Mouse (Mus musculus): ENCODE results near the gene Spz1. TPM values are rescaled to one million over a fixed set of nuclear protein-coding genes. Genes with fewer than 3 reads are reported as not detected.
A peak's percentile ranks its signal among the peaks of the same experiment; 100 is the strongest.
"Not testable (repeated sequence)": the region's sequence is repeated elsewhere in the genome, so short reads cannot be mapped to it uniquely, and the experiment has no call there.

The Spz1 gene
- not detected for total RNA-seq (2021)
- long read RNA-seq, experiment 1 = 0 reads
- long read RNA-seq, experiment 2 = 0 reads

DNA sequence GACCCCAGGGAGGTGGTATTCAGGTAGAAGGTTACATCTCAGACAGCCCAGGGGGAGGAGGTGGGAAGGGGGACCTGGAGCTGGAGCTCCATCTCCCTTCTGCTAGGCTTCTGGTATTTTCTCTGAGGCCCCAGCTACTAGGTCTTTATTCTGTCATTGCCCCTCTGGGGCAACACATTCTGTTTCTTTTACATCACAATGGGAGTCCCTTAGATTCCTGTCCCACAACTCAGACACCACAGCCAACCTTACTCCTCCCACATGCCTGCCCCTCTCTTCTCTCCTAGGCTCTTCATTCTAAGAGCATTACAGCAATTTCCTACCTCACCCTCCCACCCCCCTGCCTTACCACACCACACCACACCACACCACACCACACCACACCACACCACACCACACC, at the start of gene Spz1:
Gene Spz1 (minus strand): TSS at position 101 of the 400 bp plus-strand sequence.
- no peak for DNase-seq

DNA sequence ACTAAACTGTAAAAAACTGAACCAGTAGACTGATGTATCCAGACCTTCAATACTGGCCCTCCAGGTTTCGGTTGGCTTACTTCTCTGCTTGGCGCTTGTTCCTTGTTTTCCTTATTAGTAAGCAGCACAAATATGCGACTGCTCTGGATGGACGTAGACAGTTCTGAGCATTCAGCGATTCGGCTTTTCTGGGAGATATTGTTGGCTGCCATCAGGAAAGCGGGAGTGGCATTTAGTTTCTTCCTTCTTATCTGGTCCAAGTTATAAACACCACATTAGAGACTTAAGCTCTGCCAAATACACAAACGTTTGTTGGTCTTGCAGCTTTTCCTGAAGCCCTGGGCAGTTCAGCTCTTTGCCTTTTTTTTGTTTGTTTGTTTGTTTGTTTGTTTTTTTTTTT, 40.5 kb upstream of the Spz1 start:
- DNase-seq = no peak

DNA sequence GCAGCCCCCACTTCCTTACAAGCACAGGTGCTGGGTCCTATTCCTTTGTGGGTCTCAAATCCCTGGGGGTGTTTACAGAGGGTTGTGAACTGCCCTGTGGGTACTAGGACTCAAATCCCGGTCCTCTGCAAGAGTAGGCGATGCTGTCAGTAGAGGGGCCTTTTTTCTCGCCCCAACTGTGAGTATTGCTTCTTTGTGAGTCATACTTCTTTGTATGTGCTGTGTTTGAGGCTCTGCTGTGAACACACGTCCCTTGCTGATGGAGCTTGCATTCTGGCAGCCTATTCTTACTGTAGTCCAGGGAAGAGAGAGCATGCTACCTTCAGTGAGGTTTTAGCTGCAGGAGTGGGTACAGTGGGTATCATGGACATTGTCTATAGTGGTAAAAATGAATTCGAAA, 39.2 kb upstream of the Spz1 start:
- DNase-seq = no peak

DNA sequence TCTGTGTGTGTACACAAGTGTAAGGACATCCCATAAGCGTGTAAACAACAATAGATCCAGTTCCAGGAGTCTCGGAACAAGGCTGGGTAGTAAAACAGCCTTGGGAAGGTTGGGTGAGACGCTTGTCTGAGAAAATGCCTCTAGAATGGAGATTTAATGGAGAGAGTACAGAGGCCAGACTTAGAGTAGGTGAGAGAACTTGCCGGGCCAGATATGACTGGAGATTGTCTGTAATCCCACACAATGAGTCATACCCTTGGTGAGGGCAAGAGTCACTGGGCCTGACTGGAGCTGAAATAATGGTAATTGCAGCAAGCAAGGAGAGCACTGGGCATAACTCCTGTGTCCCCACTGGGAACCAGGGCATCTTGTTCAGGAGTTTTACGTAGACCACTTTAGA, 37.1 kb upstream of the Spz1 start:
- no peak for DNase-seq

DNA sequence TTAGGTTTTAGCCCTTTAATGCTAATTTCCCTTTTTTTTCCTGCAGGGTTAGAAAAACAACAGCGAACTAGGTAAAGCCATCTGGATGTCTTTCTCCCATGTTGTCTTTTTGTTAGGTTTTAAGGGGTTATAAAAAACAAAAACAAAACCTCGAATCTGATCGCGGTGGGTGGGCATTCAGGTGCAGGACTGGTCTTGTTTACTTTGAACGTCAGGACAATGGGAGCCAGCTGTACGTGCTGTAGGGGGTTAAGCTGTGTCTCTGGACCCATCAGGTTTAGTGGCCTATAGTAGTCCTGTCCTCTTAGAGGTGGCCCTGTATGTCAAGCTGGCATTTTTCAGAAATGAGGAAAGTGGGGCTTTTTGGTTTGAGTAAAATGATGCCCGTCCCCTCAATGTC, 35.9 kb upstream of the Spz1 start:
- no peak for DNase-seq

DNA sequence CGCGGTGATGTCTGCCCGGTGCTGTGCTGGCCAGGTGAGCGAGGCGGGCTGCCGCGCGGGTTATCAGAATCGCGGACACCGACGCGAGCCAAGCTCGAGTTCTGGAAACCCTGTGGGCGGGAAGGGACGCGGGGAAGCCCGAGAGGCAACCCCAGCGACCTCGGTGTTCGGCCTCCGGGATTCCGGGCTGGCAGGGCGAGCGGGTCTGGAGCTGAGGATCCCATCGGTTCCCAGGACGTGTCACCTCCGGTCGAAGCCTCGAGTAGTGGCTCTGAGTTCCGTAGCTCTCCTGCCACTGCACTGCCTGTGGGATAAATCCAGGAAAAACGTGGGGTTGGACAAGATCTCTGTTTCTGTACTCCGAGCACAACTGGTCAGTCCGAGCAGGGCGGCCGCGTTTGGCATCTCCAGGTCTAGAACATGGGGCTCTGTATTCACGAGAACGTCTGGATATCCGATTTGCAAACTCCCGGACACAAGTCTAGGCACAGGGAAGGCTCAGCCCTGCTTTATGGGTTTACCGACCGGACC, 35.3 kb upstream of the Spz1 start:
- no peak for DNase-seq

DNA sequence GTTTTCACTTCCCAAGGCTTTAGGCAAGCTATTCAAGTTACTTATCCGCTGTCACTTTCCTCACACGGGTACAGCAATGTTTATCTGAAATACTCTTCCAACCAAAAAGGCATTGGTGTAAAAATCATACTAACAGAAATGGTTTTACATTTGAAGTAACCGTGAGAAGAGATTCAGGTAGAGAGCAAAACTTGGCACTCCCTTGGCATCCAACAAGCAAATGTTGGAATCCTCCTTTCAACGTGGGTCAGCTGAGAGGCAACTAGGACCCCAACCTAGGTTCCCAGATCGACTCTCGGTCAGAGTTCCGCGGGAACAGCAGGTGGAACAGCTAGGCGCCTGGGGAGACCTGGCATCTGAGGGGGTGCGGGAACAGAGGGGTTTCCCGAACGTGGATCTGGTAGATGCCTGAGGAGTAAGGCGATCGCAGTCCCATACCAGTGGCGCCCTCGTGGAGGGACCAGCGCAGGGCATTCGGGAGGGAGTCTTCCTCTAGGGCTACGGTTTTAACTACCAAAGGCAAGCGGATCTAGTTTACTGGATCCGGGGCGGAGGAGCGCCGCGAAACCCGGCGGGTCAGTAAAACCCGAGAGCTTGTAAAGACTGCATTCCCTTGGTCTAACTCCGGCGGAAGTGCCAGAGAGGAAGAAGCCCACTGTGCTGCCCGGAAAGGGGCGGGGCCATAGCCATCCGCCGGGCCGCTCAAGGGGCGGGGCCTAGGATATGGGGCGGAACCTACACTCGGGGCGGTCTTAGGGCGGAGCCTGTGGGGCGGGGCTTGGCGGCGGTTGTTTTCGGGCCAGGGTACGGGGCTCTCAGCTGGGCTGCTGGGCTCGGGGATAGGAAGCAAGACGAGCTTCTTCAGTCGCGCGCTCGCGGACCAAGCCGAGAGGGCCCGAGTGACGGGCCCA, 34.6 kb upstream of the Spz1 start, which contains the start of gene Serinc5:
Gene Serinc5 (plus strand): TSS at position 781 of the 911 bp plus-strand sequence.
- DNase-seq = peak; percentile 99

DNA sequence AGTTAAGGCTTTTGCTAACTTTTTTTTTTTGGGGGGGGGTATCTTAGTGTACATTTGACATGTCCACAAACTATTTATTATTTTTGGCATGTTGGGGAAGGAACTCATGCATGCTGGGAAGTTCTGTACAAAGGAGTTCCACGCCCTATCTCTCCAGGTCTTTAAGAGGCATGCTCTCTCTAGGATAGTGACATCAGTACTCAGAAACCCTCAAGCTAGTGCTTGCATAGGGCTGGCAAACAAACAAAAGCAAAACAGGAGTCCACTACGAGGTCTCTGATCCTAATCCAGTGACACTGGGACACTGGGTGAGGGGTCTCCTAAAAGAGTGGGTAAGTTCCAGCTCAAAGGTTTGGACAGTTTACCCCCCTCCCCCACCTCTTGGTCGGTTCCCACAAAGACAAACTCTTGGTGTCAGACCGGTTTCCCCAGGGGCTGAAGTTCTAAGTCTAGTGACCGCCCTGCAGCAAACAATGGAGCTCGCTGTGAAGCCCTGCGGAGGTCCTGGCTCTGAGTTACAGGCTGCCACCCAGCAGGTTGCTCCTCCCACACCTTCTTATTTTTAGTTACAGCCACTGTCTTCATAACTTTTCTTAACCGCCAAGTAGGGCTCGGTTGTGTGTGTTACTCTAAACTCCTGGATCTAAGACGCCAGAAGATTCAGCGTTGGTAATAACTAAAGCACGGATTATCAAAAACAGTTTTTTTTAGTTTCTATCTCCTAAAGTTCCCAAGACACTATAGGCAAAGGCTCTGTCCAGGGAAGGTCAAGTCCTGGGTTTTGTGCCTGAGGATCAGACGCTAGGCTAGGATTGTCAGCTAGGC, 33.7 kb upstream of the Spz1 start:
- DNase-seq = peak; percentile 27

DNA sequence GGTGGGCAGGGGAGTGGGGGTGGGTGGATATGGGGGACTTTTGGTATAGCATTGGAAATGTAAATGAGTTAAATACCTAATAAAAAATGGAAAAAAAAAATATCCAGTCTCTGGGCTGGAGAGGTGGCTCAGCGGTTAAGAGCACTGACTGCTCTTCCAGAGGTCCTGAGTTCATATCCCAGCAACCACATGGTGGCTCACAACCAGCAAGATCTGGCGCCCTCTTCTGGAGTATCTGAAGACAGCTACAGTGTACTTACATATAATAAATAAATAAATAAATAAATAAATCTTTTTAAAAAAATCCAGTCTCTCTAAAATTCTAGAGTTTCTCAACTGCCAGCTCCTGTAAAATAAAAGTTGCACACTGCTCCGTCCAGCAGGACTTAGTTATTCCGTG, 29.3 kb upstream of the Spz1 start:
- DNase-seq = not testable (repeated sequence)

DNA sequence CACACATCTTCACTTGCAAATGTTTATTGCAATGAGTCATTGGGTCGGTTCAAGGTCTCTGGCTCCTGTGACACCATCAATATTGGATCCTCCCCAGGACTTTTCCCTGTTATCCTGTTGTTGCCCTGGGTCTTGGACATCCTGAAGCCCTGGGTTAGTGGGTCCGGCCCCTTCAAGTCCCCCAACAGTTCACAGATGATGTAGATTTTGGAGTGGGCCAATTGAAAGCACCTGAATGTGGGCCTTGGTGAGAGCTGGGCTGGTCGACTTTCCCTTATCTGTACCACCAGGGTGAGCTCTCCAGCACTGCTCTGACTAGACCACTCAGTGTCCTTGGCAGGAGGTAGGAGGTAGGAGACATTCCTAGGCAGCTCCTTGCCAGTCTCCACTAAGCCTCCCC, 19.5 kb upstream of the Spz1 start:
- DNase-seq = no peak

DNA sequence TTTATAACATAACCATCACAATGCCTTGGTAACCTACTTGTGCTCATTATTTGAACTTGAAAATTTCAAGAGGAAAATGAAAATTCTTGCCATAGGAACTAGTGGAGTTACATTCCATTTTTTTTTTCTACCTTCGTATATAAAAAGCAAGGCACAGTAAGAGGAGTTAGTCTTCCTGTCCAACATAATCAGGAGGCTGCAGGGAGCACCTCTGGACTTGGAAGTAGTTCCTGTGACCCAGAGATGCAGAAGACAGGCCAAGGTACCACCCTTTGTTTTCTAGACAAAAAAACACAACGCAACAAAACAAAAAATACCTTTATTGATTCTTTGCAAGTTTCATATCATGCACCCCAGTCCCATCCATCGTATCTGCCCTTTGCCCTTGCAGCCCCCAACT, 18.9 kb upstream of the Spz1 start:
- DNase-seq = no peak

DNA sequence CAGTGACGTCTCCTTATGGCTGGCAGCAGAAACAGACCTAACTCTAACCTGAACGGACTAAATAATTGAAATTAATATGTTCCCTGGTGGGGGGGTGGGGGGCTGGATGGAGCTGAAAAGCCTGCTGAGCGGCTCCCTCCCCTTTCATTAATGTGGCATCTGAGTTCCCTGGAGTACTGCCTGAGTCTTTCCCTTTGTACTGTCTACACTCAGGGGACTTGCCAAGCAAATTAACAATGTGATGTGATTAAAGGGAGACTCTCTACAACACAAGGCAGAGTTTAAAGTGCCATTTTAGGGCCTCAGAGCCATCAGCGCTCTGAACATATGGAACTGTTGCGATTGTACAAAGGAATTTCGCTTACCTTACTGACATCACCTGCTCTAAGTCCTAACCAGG, 18.5 kb upstream of the Spz1 start:
- DNase-seq = no peak

DNA sequence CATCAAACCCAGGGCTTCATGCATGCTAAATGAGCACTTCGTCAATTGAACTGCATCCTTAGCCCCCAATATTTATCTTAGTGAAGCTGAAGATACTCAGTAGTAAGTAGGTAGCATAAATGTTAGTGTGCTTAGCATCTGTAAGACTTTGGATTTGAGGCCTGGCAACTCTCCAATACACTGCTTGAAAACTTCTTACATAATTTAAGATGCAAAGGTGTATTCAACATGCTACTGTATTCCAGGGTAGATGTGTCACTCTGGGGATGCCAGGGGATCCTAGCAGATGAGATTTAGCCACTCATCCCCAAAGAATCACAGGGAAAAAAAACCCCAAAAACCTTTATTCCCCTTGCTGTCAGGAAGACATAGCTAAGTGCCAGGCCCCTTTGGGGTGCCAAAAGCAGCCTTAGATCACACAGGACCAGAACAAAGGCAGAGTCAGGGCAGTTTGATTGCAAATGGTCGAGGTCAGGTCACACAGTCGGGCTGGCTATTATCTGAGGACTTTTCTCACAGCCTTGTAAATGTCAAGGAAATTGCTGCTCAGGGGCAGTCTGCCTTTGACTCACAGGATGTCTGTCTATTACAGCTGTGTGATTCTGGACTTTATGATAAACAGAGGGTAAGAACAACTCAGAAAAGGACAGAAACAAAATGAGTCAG, 17.9 kb upstream of the Spz1 start:
- no peak for DNase-seq

DNA sequence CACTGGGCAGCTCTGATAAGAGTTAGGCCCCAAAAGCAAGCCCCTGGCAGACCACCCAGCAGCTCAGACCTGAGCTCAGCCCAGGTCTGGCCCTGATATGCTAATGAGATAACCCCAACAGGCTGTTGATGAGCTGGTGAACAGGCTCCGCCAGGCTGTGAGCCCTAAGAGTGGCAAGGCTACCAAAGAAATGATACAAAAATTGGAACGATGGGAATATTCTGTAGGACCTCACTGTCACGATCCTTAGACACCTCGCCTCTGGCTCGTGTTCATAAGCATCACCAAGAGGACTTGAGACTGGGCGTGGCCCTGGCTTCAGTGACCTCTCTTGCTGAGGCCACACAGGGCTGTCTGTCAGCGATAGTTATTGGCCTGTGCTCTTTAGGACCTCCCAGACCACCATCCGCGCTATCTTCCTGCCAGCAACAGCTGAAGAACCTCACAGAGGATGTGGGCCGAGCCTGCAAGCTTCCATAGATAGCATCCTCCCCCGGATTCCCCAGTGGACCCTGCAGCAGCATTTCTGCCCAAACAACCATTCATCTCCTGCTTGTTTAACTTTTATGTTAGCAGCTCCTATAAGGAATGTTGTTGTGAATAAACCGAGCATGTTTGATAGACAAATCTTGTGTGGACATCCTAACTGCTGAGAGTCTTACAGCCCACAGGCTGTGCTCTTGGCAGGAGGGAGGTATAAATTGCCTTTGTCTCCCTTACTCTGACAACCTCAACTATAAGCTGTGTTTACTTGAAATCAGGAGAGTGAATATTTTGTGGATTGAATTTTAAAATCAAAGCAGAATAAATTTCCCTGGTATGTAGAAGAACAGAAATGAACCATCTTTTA, 17.0 kb upstream of the Spz1 start:
- DNase-seq = peak; percentile 26

DNA sequence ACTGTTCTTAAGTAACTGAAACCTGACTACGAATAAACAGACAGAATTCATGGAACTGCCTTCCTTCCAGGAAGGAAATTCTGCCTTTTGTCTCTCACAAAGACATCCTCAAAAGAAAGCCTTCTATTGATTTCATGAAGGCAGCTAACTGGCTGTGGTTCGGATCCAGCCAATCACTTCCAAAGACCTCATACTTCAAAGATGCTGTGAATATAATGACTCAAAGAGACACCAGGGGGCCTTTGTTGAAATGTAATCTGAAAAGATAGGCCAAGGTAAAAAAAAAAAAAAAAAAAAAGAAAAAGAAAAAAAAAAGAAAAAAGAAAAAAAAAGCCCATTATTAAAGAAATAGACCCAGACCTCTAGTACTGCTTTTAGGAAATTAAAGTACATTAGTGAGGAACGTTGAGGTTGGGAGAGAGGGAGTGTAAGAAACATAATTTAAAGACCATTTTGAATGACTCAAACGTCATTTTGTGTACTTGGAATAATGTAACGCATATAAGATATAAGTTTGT, 16.4 kb upstream of the Spz1 start:
- DNase-seq = no peak

DNA sequence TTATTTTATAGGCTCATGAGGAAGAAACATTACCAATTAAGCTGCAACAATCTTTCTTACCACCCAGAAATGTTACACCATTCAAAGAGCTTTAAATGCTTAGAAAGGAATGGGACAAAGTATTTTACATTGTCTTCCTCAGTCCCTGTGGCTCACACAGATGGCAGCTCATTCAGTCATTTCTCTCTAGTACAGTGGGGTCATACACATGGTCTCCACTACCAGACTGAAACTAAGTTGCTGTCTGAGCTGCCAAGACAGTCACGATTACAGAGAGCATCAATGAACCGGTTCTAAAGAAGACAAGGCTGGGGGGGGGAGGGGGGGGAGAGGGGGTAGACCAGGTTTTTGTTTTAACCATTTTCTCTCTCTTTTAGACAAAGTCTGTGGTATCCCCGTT, 15.3 kb upstream of the Spz1 start:
- no peak for DNase-seq

DNA sequence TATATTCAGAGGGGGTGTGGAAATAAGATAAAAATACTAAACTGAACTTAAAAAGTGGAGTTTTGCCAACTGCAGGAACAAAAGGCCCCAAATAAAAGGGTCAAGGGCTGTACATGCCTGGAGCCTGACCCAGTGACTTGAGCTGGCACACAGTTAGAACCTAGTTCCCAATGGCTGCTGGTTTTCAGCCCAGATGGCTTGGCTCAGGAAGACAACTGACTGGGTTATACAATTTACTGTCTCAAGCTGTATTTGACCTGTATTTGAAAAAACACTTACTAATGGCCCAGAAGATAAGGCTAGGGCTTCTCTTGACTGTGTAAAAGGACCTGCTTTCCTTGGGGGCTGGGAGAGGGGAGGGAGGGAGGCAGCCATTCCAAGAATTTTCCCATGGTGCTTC, 13.3 kb upstream of the Spz1 start:
- DNase-seq = no peak

DNA sequence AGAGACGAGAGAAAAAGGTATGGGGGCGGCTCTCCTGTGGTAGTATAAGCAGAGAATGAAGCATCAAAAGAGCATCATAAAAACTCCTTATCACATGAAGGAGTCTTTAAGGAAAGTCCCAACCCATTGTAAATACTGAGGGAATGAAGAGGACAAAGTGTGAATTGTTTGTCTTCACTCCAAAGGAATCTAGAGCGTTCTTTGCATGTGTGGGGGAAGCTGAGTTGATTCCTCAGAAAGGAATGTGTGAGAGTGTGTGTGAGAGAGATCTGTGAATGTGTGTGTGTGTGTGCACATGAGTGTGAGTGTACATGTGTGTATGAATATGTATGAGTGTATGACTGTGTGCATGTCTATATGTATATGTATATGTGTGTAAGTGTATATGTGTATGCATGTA, 12.7 kb upstream of the Spz1 start:
- DNase-seq = no peak

DNA sequence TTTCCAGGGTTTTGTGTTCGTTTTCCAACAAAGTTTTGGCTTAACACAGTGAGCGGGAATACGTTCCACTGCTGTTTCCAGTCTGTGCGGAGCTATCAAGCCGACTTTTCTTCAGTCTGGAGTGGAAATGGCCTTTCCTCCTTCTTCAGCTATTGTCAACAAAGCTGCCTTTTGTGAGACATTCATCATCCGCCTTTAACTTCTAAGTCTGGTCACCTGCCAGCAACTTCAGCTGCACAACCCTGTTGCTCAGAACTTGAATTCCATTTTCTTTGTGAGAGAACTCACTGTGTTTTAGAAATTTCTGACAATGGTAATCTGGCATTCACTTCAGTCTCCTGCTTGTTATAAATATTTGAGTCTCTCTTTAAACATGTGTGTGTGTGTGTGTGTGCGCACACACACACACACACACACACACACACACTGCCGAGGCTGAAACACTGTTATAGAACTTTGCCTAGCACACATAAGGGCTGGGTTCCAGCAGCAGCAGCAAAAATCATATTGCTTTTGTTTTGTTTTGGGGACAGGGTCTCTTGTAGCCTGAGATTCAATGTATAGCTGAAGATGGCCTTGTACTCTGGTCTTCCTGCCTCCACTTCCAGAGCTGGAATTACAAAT, 8.2 kb upstream of the Spz1 start:
- peak; percentile 24 for DNase-seq

DNA sequence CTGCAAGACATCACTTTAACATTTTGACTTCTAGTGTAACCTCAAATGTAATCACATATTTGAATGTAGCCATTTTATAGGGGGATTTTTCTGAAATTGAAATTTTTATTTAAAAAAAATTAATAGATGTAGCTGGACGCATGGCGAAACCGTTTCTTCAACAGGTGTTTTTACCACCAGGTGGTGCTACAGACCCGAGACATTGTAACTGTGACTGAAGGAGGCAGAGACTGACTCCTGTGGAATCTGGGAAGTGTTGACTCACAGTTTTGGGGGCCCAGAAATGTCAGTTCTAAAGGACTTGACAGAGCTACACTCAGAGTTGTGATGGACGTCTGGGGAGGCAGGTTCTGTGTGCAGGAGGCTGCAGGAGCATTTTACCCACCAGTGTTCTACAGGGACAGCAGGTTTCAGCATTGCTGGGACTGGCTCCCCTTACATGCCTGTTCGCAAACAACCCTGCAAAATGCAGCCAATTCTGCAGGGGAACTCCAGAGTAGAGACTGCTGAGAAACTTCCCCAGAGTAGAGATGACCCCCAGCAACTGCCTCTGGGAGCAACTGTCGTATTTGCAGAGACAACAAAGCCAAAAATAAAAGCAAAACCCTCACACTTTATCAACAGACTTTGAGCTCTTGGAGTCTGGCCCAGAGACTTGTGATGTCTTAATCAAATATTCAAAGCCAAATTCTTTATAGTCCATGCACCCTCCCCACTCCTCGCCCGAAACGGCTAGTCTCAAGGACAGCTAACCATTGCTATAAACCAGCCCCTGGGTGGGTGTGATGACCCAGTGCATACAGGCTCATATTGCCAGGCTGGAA, 4.5 kb upstream of the Spz1 start:
- peak; percentile 73 for DNase-seq
